In genomic region chr10:92791908-92792307, GRCm38 (mm10) we compare ENCODE assay signal across 26 mouse cellular contexts.
DNase-seq lines count a peak whose midpoint lies in the region; ATAC-seq and TF ChIP-seq lines count a peak whose summit lies in the region.
"Had no signal": no experiment of that assay in that cellular context is flagged by ENCODE, and none has a peak within 500 bp of the region (broad histone marks: within the 10 kb centered on the region; RNA-seq: fewer than 3 reads in every experiment).

No protein-coding gene starts in this region.

- WGBS in hindbrain, embryonic 10.5 days, result 64% methylated on average over 10 of the region's 10 CpGs
- 30% methylated on average over 10 of the region's 10 CpGs for WGBS in hindbrain, embryonic 14.5 days
- 39% methylated on average over 10 of the region's 10 CpGs for WGBS in neural tube, embryonic 12.5 days
- 19% methylated on average over 10 of the region's 10 CpGs for WGBS in neural tube, embryonic 15.5 days
- 23% methylated on average over 10 of the region's 10 CpGs for WGBS in forebrain, embryonic 16.5 days
- WGBS in stomach, postnatal 0 days, result 68% methylated on average over 10 of the region's 10 CpGs

- H3K9me3 ChIP-seq in hindbrain, embryonic 10.5 days, result 0 out of 2 replicates have a peak, but pooled peaks cover 2% of the 10 kb centered on the region
- no peaks in the 10 kb centered on the region for H3K9me3 ChIP-seq in hindbrain, embryonic 14.5 days (ENCODE audit: control insufficient read depth, low read length)
- H3K9me3 ChIP-seq in neural tube, embryonic 12.5 days, result no peaks in the 10 kb centered on the region
- H3K9me3 ChIP-seq in neural tube, embryonic 15.5 days (replicated peaks), result no peaks in the 10 kb centered on the region
- H3K9me3 ChIP-seq in forebrain, embryonic 16.5 days (ENCODE audit: control insufficient read depth, low read length), result no peaks in the 10 kb centered on the region
- H3K9me3 ChIP-seq in stomach, postnatal 0 days (ENCODE audit: control insufficient read depth, low read length), result no peaks in the 10 kb centered on the region
- H3K9me3 ChIP-seq: embryonic facial prominence, embryonic 10.5 days; heart, embryonic 15.5 days; limb, embryonic 13.5 days; liver, embryonic 12.5 days had no signal

- no peak for TF ChIP-seq CTCF in stomach, postnatal 0 days (IDR thresholded peaks at IDR 0.05; ENCODE audit: low read depth)

- TF ChIP-seq EP300 in stomach, postnatal 0 days (optimal IDR thresholded peaks at IDR 0.05), result no peak

- H3K36me3 ChIP-seq in hindbrain, embryonic 10.5 days, result no peaks in the 10 kb centered on the region
- H3K36me3 ChIP-seq in hindbrain, embryonic 14.5 days (replicated peaks; ENCODE audit: control insufficient read depth, insufficient read depth), result no peaks in the 10 kb centered on the region
- H3K36me3 ChIP-seq in neural tube, embryonic 12.5 days, result no peaks in the 10 kb centered on the region
- no peaks in the 10 kb centered on the region for H3K36me3 ChIP-seq in neural tube, embryonic 15.5 days
- H3K36me3 ChIP-seq in forebrain, embryonic 16.5 days (ENCODE audit: control insufficient read depth, insufficient read depth), result no peaks in the 10 kb centered on the region
- no peaks in the 10 kb centered on the region for H3K36me3 ChIP-seq in stomach, postnatal 0 days (ENCODE audit: control insufficient read depth, insufficient read depth, low read length)
- H3K36me3 ChIP-seq: embryonic facial prominence, embryonic 10.5 days; heart, embryonic 15.5 days; limb, embryonic 13.5 days; liver, embryonic 12.5 days had no signal

- H3K4me2 ChIP-seq in hindbrain, embryonic 14.5 days (replicated peaks), result no peak overlapping the region
- peak overlapping the region; percentile 30 for H3K4me2 ChIP-seq in neural tube, embryonic 12.5 days (replicated peaks)
- no peak overlapping the region for H3K4me2 ChIP-seq in neural tube, embryonic 15.5 days
- no peak overlapping the region for H3K4me2 ChIP-seq in forebrain, embryonic 16.5 days (ENCODE audit: low read length)
- H3K4me2 ChIP-seq in stomach, postnatal 0 days (replicated peaks; ENCODE audit: low read depth), result no peak overlapping the region
- H3K4me2 ChIP-seq: heart, embryonic 15.5 days; limb, embryonic 13.5 days; liver, embryonic 12.5 days had no signal

- ATAC-seq in hindbrain, embryonic 14.5 days (ENCODE audit: low FRiP score), result no peak
- ATAC-seq in neural tube, embryonic 12.5 days (ENCODE audit: low FRiP score, low read depth), result peak; percentile 51
- no peak for ATAC-seq in neural tube, embryonic 15.5 days (ENCODE audit: low FRiP score)
- ATAC-seq in forebrain, embryonic 16.5 days, result peak; percentile 74; the same call in 1 of the 2 replicates
- ATAC-seq in stomach, postnatal 0 days (ENCODE audit: low FRiP score, low TSS enrichment), result no peak
- ATAC-seq: liver, embryonic 12.5 days; Patski had no signal

- no peak overlapping the region for H3K9ac ChIP-seq in hindbrain, embryonic 14.5 days
- no peak overlapping the region for H3K9ac ChIP-seq in neural tube, embryonic 12.5 days
- no peak overlapping the region for H3K9ac ChIP-seq in neural tube, embryonic 15.5 days (replicated peaks)
- H3K9ac ChIP-seq in forebrain, embryonic 16.5 days (replicated peaks; ENCODE audit: low read depth, low read length), result no peak overlapping the region
- no peak overlapping the region for H3K9ac ChIP-seq in stomach, postnatal 0 days (ENCODE audit: low read length)
- H3K9ac ChIP-seq: heart, embryonic 15.5 days; limb, embryonic 13.5 days; liver, embryonic 12.5 days had no signal

- peaks cover 33% of the 10 kb centered on the region for H3K4me1 ChIP-seq in hindbrain, embryonic 10.5 days (replicated peaks)
- H3K4me1 ChIP-seq in hindbrain, embryonic 14.5 days (replicated peaks; ENCODE audit: control insufficient read depth, insufficient read depth, low read length), result peaks cover 5% of the 10 kb centered on the region; the same call in 1 of the 2 replicates
- peaks cover 4% of the 10 kb centered on the region for H3K4me1 ChIP-seq in neural tube, embryonic 12.5 days
- peaks cover 10% of the 10 kb centered on the region; the same call in 1 of the 2 replicates for H3K4me1 ChIP-seq in neural tube, embryonic 15.5 days
- no peaks in the 10 kb centered on the region for H3K4me1 ChIP-seq in forebrain, embryonic 16.5 days (replicated peaks; ENCODE audit: control insufficient read depth, insufficient read depth, low read length)
- H3K4me1 ChIP-seq in stomach, postnatal 0 days (replicated peaks; ENCODE audit: control insufficient read depth, insufficient read depth), result no peaks in the 10 kb centered on the region
- H3K4me1 ChIP-seq: heart, embryonic 15.5 days; limb, embryonic 13.5 days; liver, embryonic 12.5 days had no signal

- H3K4me3 ChIP-seq in hindbrain, embryonic 10.5 days, result no peak overlapping the region
- H3K4me3 ChIP-seq in hindbrain, embryonic 14.5 days (replicated peaks; ENCODE audit: low read length), result no peak overlapping the region
- H3K4me3 ChIP-seq in neural tube, embryonic 12.5 days, result no peak overlapping the region
- H3K4me3 ChIP-seq in neural tube, embryonic 15.5 days (replicated peaks), result no peak overlapping the region
- no peak overlapping the region for H3K4me3 ChIP-seq in forebrain, embryonic 16.5 days (replicated peaks; ENCODE audit: low read length)
- no peak overlapping the region for H3K4me3 ChIP-seq in stomach, postnatal 0 days (ENCODE audit: low read depth, low read length)
- H3K4me3 ChIP-seq: embryonic facial prominence, embryonic 10.5 days; heart, embryonic 15.5 days; limb, embryonic 13.5 days; liver, embryonic 12.5 days had no signal

- DNase-seq in hindbrain, embryonic 10.5 days (ENCODE audit: low spot score), result peak; percentile 4
- DNase-seq in hindbrain, embryonic 14.5 days (ENCODE audit: low spot score), result no peak
- DNase-seq in gastrocnemius, postnatal 25 days, result no peak
- DNase-seq in adipocyte (ENCODE audit: low spot score), result no peak
- DNase-seq in stomach, postnatal 0 days (ENCODE audit: low spot score), result no peak
- DNase-seq: adrenal gland, adult 8-10 months; cerebellum, adult 2 months; cerebellum, postnatal 25 days; gastrocnemius, postnatal 36 days; heart, postnatal 36 days; kidney, adult 18-20 months; kidney, postnatal 4 days; layer of hippocampus, adult 9-11 months; lung, adult 18-20 months; lung, postnatal 10 days; retina, postnatal 1 day; right cerebral cortex, postnatal 25 days; thymus, postnatal 25 days had no signal

- no peaks in the 10 kb centered on the region for H3K27me3 ChIP-seq in hindbrain, embryonic 10.5 days (ENCODE audit: insufficient read depth, poor library complexity, severe bottlenecking)
- H3K27me3 ChIP-seq in hindbrain, embryonic 14.5 days (ENCODE audit: control insufficient read depth, insufficient read depth, low read length), result no peaks in the 10 kb centered on the region
- no peaks in the 10 kb centered on the region for H3K27me3 ChIP-seq in neural tube, embryonic 12.5 days (replicated peaks)
- no peaks in the 10 kb centered on the region for H3K27me3 ChIP-seq in neural tube, embryonic 15.5 days (replicated peaks)
- no peaks in the 10 kb centered on the region for H3K27me3 ChIP-seq in forebrain, embryonic 16.5 days (replicated peaks; ENCODE audit: control insufficient read depth, insufficient read depth, low read length)
- H3K27me3 ChIP-seq in stomach, postnatal 0 days (ENCODE audit: control insufficient read depth, insufficient read depth, low read length), result no peaks in the 10 kb centered on the region
- H3K27me3 ChIP-seq: heart, embryonic 15.5 days; limb, embryonic 13.5 days; liver, embryonic 12.5 days; Patski had no signal

- peak overlapping the region; percentile 82 for H3K27ac ChIP-seq in hindbrain, embryonic 10.5 days
- H3K27ac ChIP-seq in hindbrain, embryonic 14.5 days, result no peak overlapping the region
- no peak overlapping the region for H3K27ac ChIP-seq in neural tube, embryonic 12.5 days
- no peak overlapping the region for H3K27ac ChIP-seq in neural tube, embryonic 15.5 days (replicated peaks)
- no peak overlapping the region for H3K27ac ChIP-seq in forebrain, embryonic 16.5 days (ENCODE audit: low read length)
- H3K27ac ChIP-seq in stomach, postnatal 0 days (replicated peaks), result no peak overlapping the region
- H3K27ac ChIP-seq: embryonic facial prominence, embryonic 10.5 days; heart, embryonic 15.5 days; limb, embryonic 13.5 days; liver, embryonic 12.5 days had no signal

Comparison
In these comparisons a context has a peak if more than half of its experiments do, and no peak if none do; other contexts are left out.
1. ATAC-seq: peak in neural tube, embryonic 12.5 days (single experiment) and forebrain, embryonic 16.5 days (single experiment); none in hindbrain, embryonic 14.5 days (single experiment), neural tube, embryonic 15.5 days (single experiment) and stomach, postnatal 0 days (single experiment).